ENCODE assay signal across 7 mouse cellular contexts in genomic region chr5:137610548-137611244, GRCm38 (mm10). TPM values are rescaled to one million over a fixed set of nuclear protein-coding genes. Genes with fewer than 3 reads are reported as not detected.
DNase-seq lines count a peak whose midpoint lies in the region; ATAC-seq and TF ChIP-seq lines count a peak whose summit lies in the region.

No protein-coding gene starts in this region.

- H3K27ac ChIP-seq in embryonic facial prominence, embryonic 10.5 days (replicated peaks): peak overlapping the region; percentile 97
- peak overlapping the region; percentile 96 for H3K27ac ChIP-seq in limb, embryonic 10.5 days
- H3K27ac ChIP-seq in midbrain, postnatal 0 days (ENCODE audit: low read depth, low read length): 0 out of 2 replicates have a peak overlapping the region, but pooled peaks have one; percentile 19

- TF ChIP-seq CTCF in midbrain, postnatal 0 days (IDR thresholded peaks at IDR 0.05): no peak

- H3K9me3 ChIP-seq in embryonic facial prominence, embryonic 10.5 days: no peaks in the 10 kb centered on the region
- no peaks in the 10 kb centered on the region for H3K9me3 ChIP-seq in limb, embryonic 10.5 days (replicated peaks)
- H3K9me3 ChIP-seq in midbrain, postnatal 0 days (ENCODE audit: low read length): no peaks in the 10 kb centered on the region

- no peak overlapping the region for H3K4me2 ChIP-seq in midbrain, postnatal 0 days (ENCODE audit: low read depth, low read length, poor library complexity, severe bottlenecking)

- peaks cover 69% of the 10 kb centered on the region for H3K4me1 ChIP-seq in embryonic facial prominence, embryonic 10.5 days
- peaks cover 69% of the 10 kb centered on the region for H3K4me1 ChIP-seq in limb, embryonic 10.5 days
- H3K4me1 ChIP-seq in midbrain, postnatal 0 days (ENCODE audit: insufficient read depth, low read length): no peaks in the 10 kb centered on the region; the same call in 1 of the 2 replicates

- DNase-seq in adipocyte (ENCODE audit: low spot score): peak; percentile 86
- peak; percentile 96 for DNase-seq in embryonic facial prominence, embryonic 10.5 days (ENCODE audit: low spot score)
- DNase-seq in heart, postnatal 10 days: peak; percentile 89
- peak; percentile 96 for DNase-seq in limb, embryonic 10.5 days (ENCODE audit: low spot score)
- DNase-seq in midbrain, postnatal 0 days (ENCODE audit: low spot score): no peak
- DNase-seq in left cerebral cortex, adult 11 months (ENCODE audit: low spot score): no peak

- peak overlapping the region; percentile 57 for H3K4me3 ChIP-seq in embryonic facial prominence, embryonic 10.5 days
- H3K4me3 ChIP-seq in limb, embryonic 10.5 days: peak overlapping the region; percentile 55
- no peak overlapping the region for H3K4me3 ChIP-seq in midbrain, postnatal 0 days (ENCODE audit: low read depth, low read length)

- no peak for ATAC-seq in midbrain, postnatal 0 days (ENCODE audit: low FRiP score)
- ATAC-seq in frontal cortex, adult (ENCODE audit: low TSS enrichment): no peak

- H3K9ac ChIP-seq in midbrain, postnatal 0 days (replicated peaks; ENCODE audit: low read length, poor library complexity, severe bottlenecking): no peak overlapping the region

- intact Hi-C loops in heart, postnatal 10 days (cut with DNase I): no loop called here

- peaks cover 21% of the 10 kb centered on the region for H3K27me3 ChIP-seq in embryonic facial prominence, embryonic 10.5 days (replicated peaks; ENCODE audit: low read depth, poor library complexity, severe bottlenecking)
- H3K27me3 ChIP-seq in limb, embryonic 10.5 days (ENCODE audit: low read depth, poor library complexity, severe bottlenecking): no peaks in the 10 kb centered on the region
- peaks cover 8% of the 10 kb centered on the region for H3K27me3 ChIP-seq in midbrain, postnatal 0 days (ENCODE audit: insufficient read depth, low read length)

- H3K36me3 ChIP-seq in embryonic facial prominence, embryonic 10.5 days (replicated peaks): peaks cover 28% of the 10 kb centered on the region
- H3K36me3 ChIP-seq in limb, embryonic 10.5 days: peaks cover 31% of the 10 kb centered on the region
- H3K36me3 ChIP-seq in midbrain, postnatal 0 days (ENCODE audit: insufficient read depth, low read length): no peaks in the 10 kb centered on the region

- WGBS in embryonic facial prominence, embryonic 10.5 days: 7% methylated on average over 12 of the region's 12 CpGs
- WGBS in limb, embryonic 10.5 days: 2% methylated on average over 12 of the region's 12 CpGs
- WGBS in midbrain, postnatal 0 days: 21% methylated on average over 12 of the region's 12 CpGs

RNA-seq across cellular contexts. Expression of gene Pcolce, which starts 2.9 kb away (rescaled TPM):
- polyA plus RNA-seq in embryonic facial prominence, embryonic 10.5 days (2016; fragmentation: Nextera tagmentation; extraction: Ambion mirVana): 122 and 128 TPM in 2 replicates
- 100 to 1,000 TPM; 127 to 142 TPM for total RNA-seq in heart, postnatal 10 days (2021)
- polyA plus RNA-seq in limb, embryonic 10.5 days (2016; fragmentation: Nextera tagmentation; extraction: Ambion mirVana): 153 and 165 TPM in 2 replicates
- 18.6 and 19.4 TPM in 2 replicates for total RNA-seq in midbrain, postnatal 0 days (2014; rRNA removed)
- 16.7 and 19.6 TPM in 2 replicates for polyA plus RNA-seq in midbrain, postnatal 0 days (2015; fragmentation: Nextera tagmentation; extraction: Ambion mirVana)

RNA-seq across cellular contexts. Expression of gene Mospd3, which starts 9.8 kb away (rescaled TPM):
- polyA plus RNA-seq in embryonic facial prominence, embryonic 10.5 days (2016; fragmentation: Nextera tagmentation; extraction: Ambion mirVana): 15.9 and 17.2 TPM in 2 replicates
- total RNA-seq in heart, postnatal 10 days (2021): 10 to 100 TPM; 25.1 to 31.4 TPM
- 14.7 and 16.4 TPM in 2 replicates for polyA plus RNA-seq in limb, embryonic 10.5 days (2016; fragmentation: Nextera tagmentation; extraction: Ambion mirVana)
- 17.7 and 18.5 TPM in 2 replicates for total RNA-seq in midbrain, postnatal 0 days (2014; rRNA removed)
- polyA plus RNA-seq in midbrain, postnatal 0 days (2015; fragmentation: Nextera tagmentation; extraction: Ambion mirVana): 70.5 and 71.3 TPM in 2 replicates

RNA-seq across cellular contexts. Expression of gene Fbxo24, which starts 18.1 kb away (rescaled TPM):
- 0.17 and 0.36 TPM in 2 replicates for polyA plus RNA-seq in embryonic facial prominence, embryonic 10.5 days (2016; fragmentation: Nextera tagmentation; extraction: Ambion mirVana)
- total RNA-seq in heart, postnatal 10 days (2021): under 1 TPM; 0.20 to 0.29 TPM
- polyA plus RNA-seq in limb, embryonic 10.5 days (2016; fragmentation: Nextera tagmentation; extraction: Ambion mirVana): 0.11 and 0.60 TPM in 2 replicates
- 0.28 TPM in 1 of 2 replicates, not detected in the other for total RNA-seq in midbrain, postnatal 0 days (2014; rRNA removed)
- polyA plus RNA-seq in midbrain, postnatal 0 days (2015; fragmentation: Nextera tagmentation; extraction: Ambion mirVana): 0.09 and 0.10 TPM in 2 replicates

RNA-seq across cellular contexts. Expression of gene Lrch4, which starts 18.2 kb away (rescaled TPM):
- polyA plus RNA-seq in embryonic facial prominence, embryonic 10.5 days (2016; fragmentation: Nextera tagmentation; extraction: Ambion mirVana): 36.7 and 46.5 TPM in 2 replicates
- 10 to 100 TPM; 20.2 to 21.7 TPM for total RNA-seq in heart, postnatal 10 days (2021)
- polyA plus RNA-seq in limb, embryonic 10.5 days (2016; fragmentation: Nextera tagmentation; extraction: Ambion mirVana): 25.9 and 32.2 TPM in 2 replicates
- total RNA-seq in midbrain, postnatal 0 days (2014; rRNA removed): 13.1 and 14.5 TPM in 2 replicates
- polyA plus RNA-seq in midbrain, postnatal 0 days (2015; fragmentation: Nextera tagmentation; extraction: Ambion mirVana): 13.1 and 15.9 TPM in 2 replicates

RNA-seq across cellular contexts. Expression of gene Gm20605, which starts 18.3 kb away (rescaled TPM):
- polyA plus RNA-seq in embryonic facial prominence, embryonic 10.5 days (2016; fragmentation: Nextera tagmentation; extraction: Ambion mirVana): 14.2 and 14.6 TPM in 2 replicates
- 1 to 10 TPM; 5.0 to 5.9 TPM for total RNA-seq in heart, postnatal 10 days (2021)
- 12.6 and 14.8 TPM in 2 replicates for polyA plus RNA-seq in limb, embryonic 10.5 days (2016; fragmentation: Nextera tagmentation; extraction: Ambion mirVana)
- total RNA-seq in midbrain, postnatal 0 days (2014; rRNA removed): 0.99 and 4.1 TPM in 2 replicates
- polyA plus RNA-seq in midbrain, postnatal 0 days (2015; fragmentation: Nextera tagmentation; extraction: Ambion mirVana): 4.4 and 6.5 TPM in 2 replicates

Comparison
In these comparisons a context has a peak if more than half of its experiments do, and no peak if none do; other contexts are left out.
1. DNase-seq: peak in adipocyte (single experiment), embryonic facial prominence, embryonic 10.5 days (single experiment), heart, postnatal 10 days (2 of 2) and limb, embryonic 10.5 days (single experiment); none in midbrain, postnatal 0 days (single experiment) and left cerebral cortex, adult 11 months (single experiment).
2. H3K27ac ChIP-seq: peak in every context shown above with its lines; median percentile 97 in embryonic facial prominence, embryonic 10.5 days; 96 in limb, embryonic 10.5 days; 19 in midbrain, postnatal 0 days.